Mouse (Mus musculus) kidney, postnatal 25 days (tissue): ENCODE measurements around the gene Foxn2.

Source experiments
- DNase-seq, 2 experiments: peaks; one replicate each; pipeline ENCODE4 v3.0.0; 2021; ENCODE audit warnings: mixed read lengths in 2 of 2

Foxn2 gene

GRCm38 (mm10) chr17:88494121-88494771 lies 53.7 kb downstream of the Foxn2 start:
- no peak for DNase-seq

DNA sequence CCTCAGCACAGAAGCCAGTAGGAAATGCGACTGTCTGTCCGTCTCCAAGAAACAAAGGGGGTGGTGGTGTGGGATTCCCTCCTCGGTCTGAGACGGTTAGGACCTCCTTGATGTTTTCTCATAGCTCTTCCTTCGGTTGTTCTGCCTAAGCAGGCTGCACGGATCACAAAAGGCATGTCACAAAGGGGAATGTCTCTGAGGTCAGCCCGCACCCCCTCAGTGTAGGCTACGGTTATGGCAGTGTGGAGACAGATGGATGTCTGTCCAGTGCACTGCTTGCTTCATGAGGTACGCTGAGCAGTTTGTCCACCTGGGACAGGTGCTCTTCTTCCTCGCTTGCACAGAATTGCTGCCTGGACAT lies 54.2 kb downstream of the Foxn2 start:
- DNase-seq, result no peak

GRCm38 (mm10) chr17:88498090-88498682 lies 57.7 kb downstream of the Foxn2 start:
- DNase-seq, result no peak

- no peak for DNase-seq
These were observed 63.5 kb downstream of the Foxn2 start for GRCm38 (mm10) chr17:88504056-88504455.

DNA sequence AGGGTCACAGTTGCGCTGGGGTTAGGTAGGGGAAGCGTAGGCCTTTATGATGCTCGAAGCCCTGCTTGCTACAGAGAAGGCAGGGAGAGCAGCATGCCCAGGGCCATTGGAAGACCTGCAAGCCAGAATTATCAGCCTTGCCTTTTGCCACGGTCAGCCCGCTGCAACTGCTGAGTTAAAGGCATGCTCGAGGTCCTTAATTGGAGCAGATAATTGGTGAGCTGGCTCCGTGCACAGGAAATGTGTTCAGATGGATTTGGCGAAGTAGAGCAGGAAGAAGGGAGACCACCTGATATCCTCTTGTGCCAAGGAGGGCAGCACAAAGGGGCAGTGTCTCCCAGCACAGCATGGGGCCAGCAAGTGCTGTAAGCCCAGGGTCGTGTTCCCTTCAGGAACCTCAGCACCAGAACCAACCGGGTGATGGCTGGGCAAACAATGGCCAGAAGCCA lies 64.8 kb downstream of the Foxn2 start:
- DNase-seq, result no peak

- DNase-seq, result no peak
These were observed 65.4 kb downstream of the Foxn2 start for GRCm38 (mm10) chr17:88505941-88506340.

GRCm38 (mm10) chr17:88507376-88507775 lies 66.9 kb downstream of the Foxn2 start:
- peak; percentile 34 to 59 for DNase-seq

- peak; percentile 39 to 69 for DNase-seq
These were observed 68.5 kb downstream of the Foxn2 start for GRCm38 (mm10) chr17:88508846-88509508.

- DNase-seq, result no peak
These were observed 69.5 kb downstream of the Foxn2 start for GRCm38 (mm10) chr17:88509999-88510398.

GRCm38 (mm10) chr17:88511095-88511551 lies 70.6 kb downstream of the Foxn2 start:
- DNase-seq, result peak; percentile 81 to 86

DNA sequence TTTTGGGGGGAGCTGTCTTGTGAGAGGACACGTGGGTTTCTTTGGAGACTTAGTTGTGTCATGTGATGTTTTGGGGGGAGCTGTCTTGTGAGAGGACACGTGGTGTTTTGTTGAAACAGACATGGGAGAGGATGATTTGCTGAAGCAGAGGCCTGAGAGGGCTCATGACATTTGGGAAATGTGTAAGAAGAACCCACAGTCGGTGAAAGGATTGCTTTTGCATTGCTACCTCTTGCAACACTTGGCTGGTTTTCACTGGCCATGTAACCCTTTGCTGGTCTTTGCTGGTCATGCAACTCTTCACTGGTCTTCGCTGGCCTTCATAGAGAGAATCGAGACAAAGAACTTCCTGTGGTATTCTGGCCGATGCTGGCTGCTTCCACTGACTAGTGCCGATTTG lies 76.0 kb downstream of the Foxn2 start:
- DNase-seq, result no peak

GRCm38 (mm10) chr17:88527781-88528180 lies 87.3 kb downstream of the Foxn2 start:
- DNase-seq, result peak in 1 of 2 experiments; percentile 66

GRCm38 (mm10) chr17:88529519-88530235 lies 89.2 kb downstream of the Foxn2 start, which contains the start of gene Ppp1r21:
TSS of gene Ppp1r21 (plus strand) at chr17:88530118.
- peak; percentile 99 to 100 for DNase-seq

- no peak for DNase-seq
These were observed 89.7 kb downstream of the Foxn2 start for GRCm38 (mm10) chr17:88530236-88530619.

DNA sequence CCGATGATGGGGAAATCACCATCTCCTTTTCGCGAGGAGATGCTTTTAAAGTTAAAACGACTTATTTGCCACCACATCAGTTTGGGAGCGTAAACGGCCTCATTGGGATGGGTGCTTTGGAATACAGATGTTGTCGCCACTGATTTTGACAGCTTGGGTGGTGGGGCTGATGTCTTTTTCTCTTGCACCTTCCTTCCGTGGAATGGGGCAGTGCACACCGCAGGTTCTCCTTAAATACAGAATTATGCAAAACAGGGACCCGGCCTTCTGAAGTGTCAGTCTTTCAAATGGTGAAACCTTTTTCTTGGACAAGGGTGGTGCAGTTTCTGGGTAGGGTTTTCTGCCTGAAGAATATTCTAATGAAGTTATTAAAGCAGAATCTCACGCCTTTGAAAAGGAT lies 90.2 kb downstream of the Foxn2 start:
- no peak for DNase-seq

DNA sequence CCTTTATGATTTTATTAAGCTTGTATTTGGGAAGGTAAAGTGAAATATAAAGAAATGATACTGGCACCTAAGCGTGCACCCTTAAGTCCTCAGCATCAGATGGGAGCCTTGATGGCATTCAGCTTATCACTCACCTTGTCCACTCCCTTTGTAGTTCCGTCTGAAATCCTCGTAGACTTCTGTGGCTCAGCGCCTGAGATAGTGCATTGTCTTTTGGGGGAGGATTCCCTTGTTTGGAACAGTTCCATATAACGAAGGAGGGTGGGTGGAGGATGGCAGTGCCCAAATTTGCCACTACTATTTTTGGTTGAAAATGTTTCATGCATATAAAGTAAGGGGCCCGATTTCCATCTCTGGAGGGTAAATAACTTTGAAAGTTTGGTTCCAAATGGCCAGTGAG lies 90.7 kb downstream of the Foxn2 start:
- no peak for DNase-seq

- peak in 1 of 2 experiments; percentile 24 for DNase-seq
These were observed 97.4 kb downstream of the Foxn2 start for GRCm38 (mm10) chr17:88537842-88538430.
